Mouse (Mus musculus) embryo, embryonic 10.5 days (tissue): ENCODE data around the gene Mrpl1.
A peak's percentile ranks its signal among the peaks of the same experiment; 100 is the strongest.

Source experiments
- DNase-seq: peaks from one replicate; pipeline ENCODE4 v3.0.0-alpha.2; 2015; ENCODE audit warnings: low spot score

The Mrpl1 gene

GRCm38 (mm10) chr5:96207531-96207930, 1.8 kb upstream of the Mrpl1 start:
- no peak for DNase-seq

GRCm38 (mm10) chr5:96208543-96208942, 750 bp upstream of the Mrpl1 start:
- DNase-seq: no peak

GRCm38 (mm10) chr5:96209916-96210583, 757 bp downstream of the Mrpl1 start:
- peak; percentile 95 for DNase-seq

- no peak for DNase-seq
These were observed 9.4 kb downstream of the Mrpl1 start for GRCm38 (mm10) chr5:96218648-96219047.

GRCm38 (mm10) chr5:96219512-96219911, 10.2 kb downstream of the Mrpl1 start:
- no peak for DNase-seq

GRCm38 (mm10) chr5:96221298-96221697, 12.0 kb downstream of the Mrpl1 start:
- DNase-seq: no peak

- no peak for DNase-seq
These were observed 12.7 kb downstream of the Mrpl1 start for GRCm38 (mm10) chr5:96221812-96222585.

- no peak for DNase-seq
These were observed 13.7 kb downstream of the Mrpl1 start for GRCm38 (mm10) chr5:96222964-96223363.

- DNase-seq: no peak
These were observed 17.2 kb downstream of the Mrpl1 start for GRCm38 (mm10) chr5:96226490-96226889.

GRCm38 (mm10) chr5:96228967-96229366, 19.7 kb downstream of the Mrpl1 start:
- DNase-seq: no peak

GRCm38 (mm10) chr5:96238797-96239196, 29.5 kb downstream of the Mrpl1 start:
- DNase-seq: no peak

- DNase-seq: no peak
These were observed 31.6 kb downstream of the Mrpl1 start for GRCm38 (mm10) chr5:96240856-96241255.

GRCm38 (mm10) chr5:96244511-96244910, 35.2 kb downstream of the Mrpl1 start:
- DNase-seq: no peak

- no peak for DNase-seq
These were observed 44.7 kb downstream of the Mrpl1 start for GRCm38 (mm10) chr5:96253995-96254394.

GRCm38 (mm10) chr5:96255166-96255565, 45.9 kb downstream of the Mrpl1 start:
- no peak for DNase-seq

- DNase-seq: no peak
These were observed 48.9 kb downstream of the Mrpl1 start for GRCm38 (mm10) chr5:96258210-96258609.

- DNase-seq: peak; percentile 84
These were observed 57.9 kb downstream of the Mrpl1 start for GRCm38 (mm10) chr5:96267017-96267702.

- no peak for DNase-seq
These were observed 61.8 kb downstream of the Mrpl1 start for GRCm38 (mm10) chr5:96271070-96271469.

GRCm38 (mm10) chr5:96305786-96306185, 96.5 kb downstream of the Mrpl1 start:
- DNase-seq: peak; percentile 37

GRCm38 (mm10) chr5:96306271-96306670, 97.0 kb downstream of the Mrpl1 start:
- no peak for DNase-seq

- DNase-seq: no peak
These were observed 97.5 kb downstream of the Mrpl1 start for GRCm38 (mm10) chr5:96306826-96307225.

- no peak for DNase-seq
These were observed 98.8 kb downstream of the Mrpl1 start for GRCm38 (mm10) chr5:96308086-96308485.

GRCm38 (mm10) chr5:96308645-96309044, 99.4 kb downstream of the Mrpl1 start:
- no peak for DNase-seq
